Mouse (Mus musculus): Measurements from ENCODE around the gene Gpbar1. TPM values are rescaled to one million over a fixed set of nuclear protein-coding genes. Genes with fewer than 3 reads are reported as not detected.

Gene Gpbar1
- total RNA-seq, 2 experiments from 2014 or later = 0.24 TPM; not detected in 1

Other genes starting within 250 kb of the Gpbar1 start
- 100 to 1,000 TPM; 284 to 309 TPM for gene Tns1, start 154.1 kb upstream of the Gpbar1 start, total RNA-seq (2021)
- gene Rufy4, start 153.0 kb upstream of the Gpbar1 start, total RNA-seq (2021) = 1 to 10 TPM; 3.4 to 4.3 TPM
- 1 to 10 TPM in 1 of 2 experiments, under 1 TPM in 1; 0.48 to 1.6 TPM for gene Cxcr2, start 124.6 kb upstream of the Gpbar1 start, total RNA-seq (2021)
- gene Cxcr1, start 83.9 kb upstream of the Gpbar1 start, total RNA-seq (2021) = not detected
- 100 to 1,000 TPM; 186 TPM for gene Arpc2, start 42.5 kb upstream of the Gpbar1 start, total RNA-seq (2021)
- gene Aamp, start 6.2 kb downstream of the Gpbar1 start, total RNA-seq (2021) = 100 to 1,000 TPM; 151 to 159 TPM
- 100 to 1,000 TPM; 116 to 139 TPM for gene Pnkd, start 6.4 kb downstream of the Gpbar1 start, total RNA-seq (2021)
- gene Tmbim1, start 27.1 kb downstream of the Gpbar1 start, total RNA-seq (2021) = 10 to 100 TPM; 63.6 to 68.8 TPM
- gene Catip, start 83.6 kb downstream of the Gpbar1 start, total RNA-seq (2021) = under 1 TPM; 0.33 to 0.45 TPM
- gene Slc11a1, start 96.6 kb downstream of the Gpbar1 start, total RNA-seq (2021) = 1 to 10 TPM; 8.2 to 8.9 TPM
- gene Ctdsp1, start 113.0 kb downstream of the Gpbar1 start, total RNA-seq (2021) = 100 to 1,000 TPM; 132 to 142 TPM
- 1 to 10 TPM; 2.6 to 2.9 TPM for gene Vil1, start 130.8 kb downstream of the Gpbar1 start, total RNA-seq (2021)
- 10 to 100 TPM; 31.7 to 35.0 TPM for gene Cnot9, start 227.5 kb downstream of the Gpbar1 start, total RNA-seq (2021)